Mouse (Mus musculus): ENCODE measurements around the gene Lrp5. TPM values are rescaled to one million over a fixed set of nuclear protein-coding genes. Genes with fewer than 3 reads are reported as not detected.

Gene Lrp5
- total and polyA plus RNA-seq, 3 experiments, result 16.1 to 31.9 TPM; not detected in 1

DNA sequence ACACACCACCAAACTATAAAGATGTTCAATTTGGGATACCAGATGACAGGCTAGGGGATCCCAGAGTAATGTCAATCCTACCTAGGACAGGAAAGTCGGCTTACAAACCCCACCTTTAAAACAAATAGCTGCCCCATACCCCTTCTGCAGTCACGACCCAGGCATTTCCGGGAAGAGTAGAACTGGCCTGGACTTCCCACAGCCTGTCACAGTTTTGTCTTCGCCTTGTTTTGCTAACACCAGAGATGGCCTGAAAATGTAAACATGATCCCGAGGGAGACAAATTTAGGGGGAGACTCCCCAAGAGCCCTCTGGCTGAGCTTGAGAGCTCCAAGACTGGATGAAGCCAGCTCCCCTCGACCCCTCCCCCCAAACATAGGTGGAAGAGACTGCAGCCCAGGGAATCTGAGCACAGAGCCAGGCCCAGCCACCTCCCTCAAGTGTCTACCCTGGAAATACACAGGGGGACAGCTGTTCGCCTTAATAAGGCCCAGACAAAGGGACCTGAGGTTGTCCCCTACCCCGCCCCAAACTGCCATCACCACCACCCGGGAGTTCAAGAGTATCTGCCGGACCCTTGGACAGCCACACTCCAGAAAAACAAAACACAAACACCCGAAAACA, 1.3 kb downstream of the Lrp5 start:
- Histone ChIP-seq H3K9me3 (replicated peaks; ENCODE audit: insufficient read depth, low read length) (no peaks in the 10 kb centered on the region), H3K4me1 (ENCODE audit: control insufficient read depth in 1 of 2, insufficient read depth in 2 of 2, low read length in 2 of 2) (peaks cover 3 to 17% of the 10 kb centered on the region in 2 experiments; a peak in 3 of 4 replicates), H3K4me3 (ENCODE audit: control insufficient read depth in 1 of 2, insufficient read depth in 1 of 2, low read depth in 2 of 2, low read length in 2 of 2) (peak overlapping the region; percentile 69 to 99), H3K36me3 (ENCODE audit: control insufficient read depth in 1 of 2, insufficient read depth in 2 of 2, low read length in 2 of 2) (no peaks in the 10 kb centered on the region; a peak in 1 of 4 replicates), H3K79me2 (ENCODE audit: control insufficient read depth, insufficient read depth, low read length, poor library complexity) (peaks cover 25% of the 10 kb centered on the region), H3K27ac (ENCODE audit: control insufficient read depth, low read depth, low read length) (no peak overlapping the region), H3K9ac (ENCODE audit: control insufficient read depth, low read depth, low read length, poor library complexity, severe bottlenecking) (peak overlapping the region; percentile 93), H3K27me3 (ENCODE audit: control insufficient read depth in 1 of 2, insufficient read depth in 2 of 2, low read length in 2 of 2) (no peaks in the 10 kb centered on the region)
- no peak for DNase-seq (ENCODE audit: low read depth, low spot score)
- TF ChIP-seq NELFE (IDR thresholded peaks at IDR 0.05; ENCODE audit: low read depth, low read length) (no peak), MAX (IDR thresholded peaks at IDR 0.05; ENCODE audit: low read length) (no peak), MAZ (IDR thresholded peaks at IDR 0.05; ENCODE audit: low read depth, low read length) (no peak), USF2 (IDR thresholded peaks at IDR 0.05; ENCODE audit: borderline replicate concordance in 1 of 2, insufficient read depth in 1 of 2, low read depth in 1 of 2, low read length in 2 of 2) (no peak), SIN3A (IDR thresholded peaks at IDR 0.05; ENCODE audit: low read length) (no peak), ZMIZ1 (IDR thresholded peaks at IDR 0.05; ENCODE audit: low read depth, low read length) (no peak), RCOR1 (IDR thresholded peaks at IDR 0.05; ENCODE audit: low read depth, low read length) (no peak), MYB (IDR thresholded peaks at IDR 0.05; ENCODE audit: low read depth, low read length) (no peak), MEF2A (IDR thresholded peaks at IDR 0.05; ENCODE audit: extremely low read depth, insufficient replicate concordance, low read depth, low read length, poor library complexity, severe bottlenecking) (no peak), ZC3H11A (IDR thresholded peaks at IDR 0.05; ENCODE audit: low read depth, low read length) (no peak), HCFC1 (IDR thresholded peaks at IDR 0.05; ENCODE audit: low read depth, low read length) (no peak), CHD2 (IDR thresholded peaks at IDR 0.05; ENCODE audit: low read length) (no peak), POLR2A (IDR thresholded peaks at IDR 0.05; ENCODE audit: control insufficient read depth in 1 of 2, insufficient read depth in 1 of 2, low read depth in 1 of 2, low read length in 2 of 2, poor library complexity in 1 of 2) (no peak; a peak in 1 of 4 replicates), ZNF384 (IDR thresholded peaks at IDR 0.05; ENCODE audit: low read depth, low read length) (no peak), CHD1 (IDR thresholded peaks at IDR 0.05; ENCODE audit: low read depth, low read length) (no peak), CTCF (IDR thresholded peaks at IDR 0.05 in 2 of 3, conservative IDR thresholded peaks at IDR 0.05 in 1 of 3; ENCODE audit: control insufficient read depth in 1 of 3, insufficient read depth in 1 of 3, low read depth in 2 of 3, low read length in 3 of 3, poor library complexity in 1 of 3, severe bottlenecking in 1 of 3) (no peak), ELF1 (IDR thresholded peaks at IDR 0.05; ENCODE audit: low read depth, low read length) (no peak), ETS1 (IDR thresholded peaks at IDR 0.05; ENCODE audit: low read depth, low read length) (no peak), BHLHE40 (IDR thresholded peaks at IDR 0.05; ENCODE audit: borderline replicate concordance, low read depth, low read length) (no peak)

DNA sequence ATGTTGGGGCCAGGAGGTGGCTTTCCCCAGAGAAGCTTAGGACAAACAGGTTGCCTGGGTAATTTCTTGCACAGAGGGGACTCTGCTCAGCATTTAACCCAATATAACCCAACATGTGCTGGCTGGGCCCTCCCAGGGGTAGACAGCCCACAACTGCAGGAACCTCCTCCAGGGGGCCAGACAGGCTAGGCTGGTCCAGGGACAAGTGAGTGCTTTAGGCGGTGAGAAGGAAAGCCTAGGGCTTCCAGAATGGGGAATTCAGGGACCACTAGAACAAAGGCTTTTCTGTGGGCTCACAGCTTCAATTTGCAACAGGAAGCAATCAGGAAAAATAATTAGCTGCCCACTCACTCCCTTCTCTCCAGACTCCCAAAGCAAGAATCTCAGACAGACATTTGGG, 1.9 kb downstream of the Lrp5 start:
- H3K9ac ChIP-seq (ENCODE audit: control insufficient read depth, low read depth, low read length, poor library complexity, severe bottlenecking), result no peak overlapping the region

More for the DNA sequence above, 1.9 kb downstream of the Lrp5 start:
- DNase-seq (ENCODE audit: low read depth, low spot score), result no peak
- Histone ChIP-seq H3K36me3 (ENCODE audit: control insufficient read depth in 1 of 2, insufficient read depth in 2 of 2, low read length in 2 of 2) (no peaks in the 10 kb centered on the region; a peak in 1 of 4 replicates), H3K79me2 (ENCODE audit: control insufficient read depth, insufficient read depth, low read length, poor library complexity) (peaks cover 25% of the 10 kb centered on the region), H3K9me3 (replicated peaks; ENCODE audit: insufficient read depth, low read length) (no peaks in the 10 kb centered on the region), H3K27ac (ENCODE audit: control insufficient read depth, low read depth, low read length) (no peak overlapping the region), H3K27me3 (ENCODE audit: control insufficient read depth in 1 of 2, insufficient read depth in 2 of 2, low read length in 2 of 2) (no peaks in the 10 kb centered on the region), H3K4me3 (ENCODE audit: control insufficient read depth in 1 of 2, insufficient read depth in 1 of 2, low read depth in 2 of 2, low read length in 2 of 2) (no peak overlapping the region), H3K4me1 (ENCODE audit: control insufficient read depth in 1 of 2, insufficient read depth in 2 of 2, low read length in 2 of 2) (peaks cover 3 to 17% of the 10 kb centered on the region in 2 experiments; a peak in 3 of 4 replicates)
- TF ChIP-seq POLR2AphosphoS2 (IDR thresholded peaks at IDR 0.05; ENCODE audit: low read length) (no peak), ZNF384 (IDR thresholded peaks at IDR 0.05; ENCODE audit: low read depth, low read length) (no peak), UBTF (IDR thresholded peaks at IDR 0.05; ENCODE audit: borderline replicate concordance, insufficient read depth, low read depth, low read length) (no peak), TAL1 (IDR thresholded peaks at IDR 0.05; ENCODE audit: low read length) (no peak), JUND (IDR thresholded peaks at IDR 0.05; ENCODE audit: low read depth, low read length) (no peak), MAZ (IDR thresholded peaks at IDR 0.05; ENCODE audit: low read depth, low read length) (no peak), MEF2A (IDR thresholded peaks at IDR 0.05; ENCODE audit: extremely low read depth, insufficient replicate concordance, low read depth, low read length, poor library complexity, severe bottlenecking) (no peak), BHLHE40 (IDR thresholded peaks at IDR 0.05; ENCODE audit: borderline replicate concordance, low read depth, low read length) (no peak), NRF1 (IDR thresholded peaks at IDR 0.05; ENCODE audit: insufficient read depth, low read depth, low read length, poor library complexity, severe bottlenecking) (no peak), HCFC1 (IDR thresholded peaks at IDR 0.05; ENCODE audit: low read depth, low read length) (no peak), E2F4 (IDR thresholded peaks at IDR 0.05; ENCODE audit: borderline replicate concordance, low read depth, low read length) (no peak), KAT2A (conservative IDR thresholded peaks at IDR 0.05; ENCODE audit: low read depth, low read length) (no peak), SIN3A (IDR thresholded peaks at IDR 0.05; ENCODE audit: low read length) (no peak), ZKSCAN1 (IDR thresholded peaks at IDR 0.05; ENCODE audit: low read depth, low read length) (no peak), GATA1 (IDR thresholded peaks at IDR 0.05; ENCODE audit: low read depth, low read length) (no peak), TCF12 (IDR thresholded peaks at IDR 0.05; ENCODE audit: low read depth, low read length) (no peak), EP300 (IDR thresholded peaks at IDR 0.05; ENCODE audit: low read depth in 1 of 2, low read length in 2 of 2) (no peak)

Data from MEL (cell line).